Mouse (Mus musculus) gastrocnemius, postnatal 36 days (tissue): Measurements from ENCODE around the gene Cd19. TPM values are rescaled to one million over a fixed set of nuclear protein-coding genes. Genes with fewer than 3 reads are reported as not detected.
"Not testable (repeated sequence)": the region's sequence is repeated elsewhere in the genome, so short reads cannot be mapped to it uniquely, and the experiment has no call there.

Experiments
- DNase-seq, 2 experiments: peaks; one replicate each; pipeline ENCODE4 v3.0.0; 2022
- intact Hi-C: fragments of 180-260 bp; cut with DNase I; formaldehyde crosslinking; loops from one replicate; pipeline ENCODE4 v1.15.1; 2025
- microRNA-seq, 2 experiments: library from miRNA; unstranded; fragments of <30 nt; microRNA quantifications; one replicate each; pipeline ENCODE4 v1.2.0; 2021
- total RNA-seq, 2 experiments: library from RNA; stranded (reverse); gene quantifications; 2 replicates each; pipeline ENCODE4 v1.2.3; 2021

Gene Cd19
- total RNA-seq, 2 experiments from 2014 or later = not detected

GRCm38 (mm10) chr7:126396298-126397119 is 18.2 kb downstream of the Cd19 start, which contains the start of gene Nfatc2ip:
Gene Nfatc2ip, minus strand, starts transcription at chr7:126396737.
- intact Hi-C loops = no loop called here
- peak; percentile 85 to 98 for DNase-seq

DNA sequence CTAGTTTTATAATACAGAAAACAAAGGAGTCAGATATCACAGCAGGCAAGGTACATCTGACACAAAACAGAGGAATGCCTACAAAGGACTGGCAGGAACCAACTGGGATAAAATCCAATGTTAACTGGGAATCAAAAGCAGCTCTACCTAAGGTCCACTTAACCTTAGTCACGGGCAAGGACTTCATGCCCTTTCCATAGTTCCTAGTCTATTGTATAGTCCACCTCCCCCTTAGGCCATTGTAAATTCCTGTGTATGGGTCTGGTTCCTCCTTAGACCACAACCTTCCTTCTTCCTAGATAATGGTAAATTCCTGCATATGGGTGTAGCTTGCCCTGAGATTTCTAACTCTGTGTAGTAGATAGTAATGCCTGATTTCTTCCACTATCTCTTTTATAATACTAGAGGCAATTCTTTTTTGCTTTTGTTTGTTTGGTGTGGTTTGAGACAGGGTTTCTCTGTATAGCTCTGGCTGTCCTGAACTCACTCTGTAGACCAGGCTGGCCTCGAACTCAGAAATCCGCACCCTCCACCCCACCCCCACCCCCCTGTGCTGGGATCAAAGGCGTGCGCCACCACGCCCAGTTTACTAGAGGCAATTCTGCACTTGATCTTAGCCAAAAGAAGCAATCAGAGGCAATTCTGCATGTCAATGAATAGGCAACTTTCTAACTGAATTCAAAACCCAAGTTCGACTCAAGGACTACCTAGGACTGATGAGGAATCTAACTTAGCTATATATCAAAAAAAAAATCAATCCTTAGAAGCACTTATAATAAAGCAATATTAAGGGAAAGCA is 22.4 kb downstream of the Cd19 start:
- intact Hi-C loops = not testable (repeated sequence)

DNA sequence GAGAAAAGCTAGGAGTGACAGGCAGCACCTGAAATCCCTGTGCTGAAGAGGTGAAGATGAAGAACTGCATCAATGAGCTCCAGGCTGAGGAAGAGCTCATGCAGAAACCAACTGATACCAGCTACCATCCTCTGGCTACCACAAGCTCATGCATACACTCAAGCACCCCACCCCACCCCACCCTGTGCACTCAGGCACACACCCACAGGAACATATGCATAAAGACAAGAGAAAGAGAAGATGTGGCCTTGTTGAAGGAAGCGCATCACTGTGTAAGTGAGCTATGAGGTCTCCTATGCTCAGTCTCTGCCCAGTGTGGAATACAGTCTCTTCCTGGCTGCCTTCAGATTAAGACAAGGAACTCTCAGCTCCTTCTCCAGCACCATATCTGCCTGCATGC is 26.5 kb downstream of the Cd19 start:
- DNase-seq = no peak
- intact Hi-C loops = no loop called here

More for the DNA sequence above, 22.4 kb downstream of the Cd19 start:
- DNase-seq = not testable (repeated sequence)

DNA sequence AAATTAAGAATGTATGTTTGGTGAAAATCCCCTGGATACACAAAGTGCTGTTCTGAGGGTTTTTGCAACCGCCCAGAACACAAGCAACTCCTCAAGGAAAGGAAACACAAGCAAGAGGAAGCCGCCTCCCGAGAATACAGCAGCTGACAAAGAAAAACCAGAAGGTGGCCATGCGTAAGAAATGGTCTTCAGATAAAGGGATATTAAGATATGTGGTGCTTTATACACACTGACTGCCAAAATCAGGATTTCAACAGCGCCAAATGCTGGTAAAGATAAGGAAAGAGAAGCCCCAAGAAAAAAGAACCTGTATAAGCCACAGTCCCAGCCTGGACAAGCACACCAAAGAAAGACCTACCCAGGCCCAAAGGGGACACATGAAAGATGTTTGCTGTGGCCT is 31.1 kb downstream of the Cd19 start:
- no peak for DNase-seq
- intact Hi-C loops = no loop called here

- intact Hi-C loops = loop anchor here (2.0 to 5.0 kb wide), 2 partner anchors 53 to 115 kb away; no protein-coding TSS in a partner anchor
- peak; percentile 85 to 91 for DNase-seq
Observed at GRCm38 (mm10) chr7:126377278-126378158, 37.2 kb downstream of the Cd19 start, which contains the start of gene Spns1. Gene Spns1, minus strand, starts transcription at chr7:126377450.

DNA sequence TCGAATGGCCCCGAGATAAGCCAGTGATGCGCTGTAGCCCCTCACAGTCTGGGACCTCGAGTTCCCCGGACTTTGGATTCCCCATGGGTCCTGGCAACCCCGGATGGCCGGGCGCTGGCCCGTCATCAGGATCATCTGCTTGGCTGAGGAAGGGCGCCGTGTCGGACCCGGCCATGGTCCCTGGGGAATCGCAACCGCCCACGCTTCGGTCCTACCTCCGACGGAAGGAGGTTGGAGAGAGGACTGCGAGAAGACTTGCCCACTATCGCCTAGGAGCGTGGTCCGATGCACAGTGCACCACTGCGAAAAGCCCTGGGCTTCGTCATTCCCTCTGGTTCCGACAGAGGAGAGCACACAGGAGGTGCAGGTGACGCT is 37.8 kb downstream of the Cd19 start:
- peak in 1 of 2 experiments; percentile 23 for DNase-seq
- intact Hi-C loops = loop anchor here (2.0 to 5.0 kb wide), 2 partner anchors 52 to 115 kb away; no protein-coding TSS in a partner anchor

DNA sequence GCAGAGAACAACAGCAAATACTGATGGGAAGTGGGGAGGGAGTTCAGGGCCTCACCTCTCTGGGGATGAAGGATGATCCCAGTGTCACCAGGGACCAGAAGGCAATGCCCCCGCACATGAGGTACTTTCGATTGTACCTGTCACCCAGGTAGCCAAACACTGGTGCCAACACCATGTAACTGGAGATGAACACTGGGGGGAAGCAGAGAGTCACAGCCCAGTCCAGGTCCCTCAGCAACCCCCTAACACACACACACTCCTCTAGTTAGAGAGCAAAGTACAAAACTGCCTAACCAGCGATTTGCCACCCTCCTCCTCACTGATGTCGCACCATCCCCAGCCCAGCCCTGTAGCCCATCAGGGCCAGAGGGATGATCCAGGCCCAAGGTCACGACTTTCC is 39.7 kb downstream of the Cd19 start:
- no peak for DNase-seq
- intact Hi-C loops = loop anchor here (2.0 to 5.0 kb wide), 2 partner anchors 42 to 113 kb away; no protein-coding TSS in a partner anchor

DNA sequence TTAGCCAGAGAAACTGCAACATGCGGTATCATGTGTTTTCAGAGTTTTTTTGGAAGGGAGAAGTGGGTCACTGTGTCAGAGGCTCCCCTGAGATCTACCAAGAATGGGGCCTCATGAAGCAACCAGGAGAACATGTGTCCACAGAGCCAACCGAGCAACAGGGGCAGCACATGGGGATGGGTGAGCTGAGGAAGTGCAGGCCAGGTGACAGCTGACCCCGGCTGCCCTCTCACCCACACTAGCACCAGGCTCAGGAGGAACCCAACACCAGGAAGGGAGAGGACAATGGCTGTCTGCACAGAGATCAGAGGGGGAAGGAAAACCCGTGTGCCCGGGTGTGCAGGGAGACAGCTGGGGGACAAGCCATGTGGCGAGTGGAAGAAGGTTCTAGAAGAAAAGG is 40.2 kb downstream of the Cd19 start:
- DNase-seq = no peak
- intact Hi-C loops = loop anchor here (2.0 kb wide), 1 partner anchor 42 kb away; no protein-coding TSS in a partner anchor

DNA sequence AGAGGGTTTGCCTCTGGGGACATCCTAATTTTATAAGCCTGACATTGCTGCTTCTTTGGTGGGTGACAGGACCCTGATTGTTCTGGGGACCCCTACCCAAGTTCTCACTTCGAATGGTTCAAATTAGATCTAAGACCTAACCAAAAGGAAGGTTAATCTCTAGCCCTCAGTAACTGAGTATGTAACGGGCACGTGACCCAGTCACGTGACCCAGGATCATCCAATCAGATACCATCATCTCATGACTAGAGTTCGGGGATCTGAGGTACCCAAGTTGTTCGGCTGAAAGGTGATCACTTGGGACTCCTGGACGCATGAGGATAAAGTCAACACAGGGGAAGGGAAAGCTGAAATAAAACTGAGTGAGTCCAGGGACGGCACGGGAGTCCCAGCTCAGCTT is 41.7 kb downstream of the Cd19 start:
- intact Hi-C loops = no loop called here
- DNase-seq = no peak

DNA sequence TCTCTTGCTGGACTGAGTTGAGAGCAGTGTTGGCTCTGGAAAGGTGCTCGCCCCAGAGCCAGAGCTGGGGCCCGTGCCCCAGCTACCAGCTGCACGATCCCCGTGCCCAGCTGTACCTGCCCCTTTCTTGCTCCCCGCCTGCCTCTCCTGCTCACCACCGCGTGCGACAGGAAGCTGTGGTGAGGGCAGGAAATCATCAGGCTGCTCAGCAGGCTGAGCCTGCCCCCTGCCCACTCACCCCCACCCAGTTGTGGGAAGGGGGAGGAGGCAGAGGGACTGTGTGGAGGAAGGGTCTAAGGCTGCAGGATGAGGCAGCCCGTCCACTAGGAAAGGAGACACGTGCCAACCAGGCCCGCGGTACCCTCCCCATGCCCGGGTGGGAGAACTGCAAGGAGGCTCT is 45.3 kb downstream of the Cd19 start, which contains the start of gene Lat:
Gene Lat (minus strand): TSS at position 178 of the 400 bp plus-strand sequence.
- no peak for DNase-seq
- intact Hi-C loops = no loop called here

DNA sequence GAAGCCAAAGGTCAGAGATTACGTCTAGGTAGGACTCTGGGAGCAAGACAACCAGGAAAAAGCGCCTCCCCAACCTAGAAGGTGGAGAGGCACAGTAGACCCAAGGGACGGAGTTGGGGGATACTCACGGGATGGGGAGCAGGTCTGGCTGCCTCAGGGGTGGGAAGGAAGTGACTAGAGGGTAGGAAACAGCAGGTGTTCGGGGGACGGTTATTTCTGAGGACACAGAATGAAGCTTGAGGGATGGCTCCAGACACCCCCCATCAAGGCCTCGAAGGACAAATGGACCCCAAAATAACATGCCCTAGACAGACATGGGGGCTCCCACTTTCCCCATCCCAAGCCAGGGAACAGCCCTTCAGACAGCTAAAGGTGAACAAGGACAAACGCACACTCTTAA is 46.3 kb downstream of the Cd19 start:
- DNase-seq = no peak
- intact Hi-C loops = no loop called here

DNA sequence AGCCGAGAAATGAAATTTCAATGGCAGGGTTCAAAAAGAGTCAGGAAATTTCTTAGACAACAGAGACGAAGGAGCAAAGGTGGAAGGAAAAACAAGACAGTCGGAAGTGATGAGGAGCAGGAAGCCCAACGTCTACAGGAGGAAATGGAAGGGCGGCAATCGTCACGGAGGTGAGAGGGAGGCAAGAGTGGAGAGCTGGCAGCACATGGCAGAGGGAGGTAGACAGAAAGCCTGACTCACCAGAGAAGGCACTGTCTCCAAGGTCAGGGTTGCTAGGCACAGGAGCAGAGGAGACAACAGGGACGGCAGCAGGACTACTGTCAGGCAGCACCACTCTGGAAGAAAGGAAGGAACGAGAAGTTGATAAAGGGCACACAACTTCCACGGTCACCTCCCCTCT is 47.1 kb downstream of the Cd19 start:
- intact Hi-C loops = no loop called here
- DNase-seq = no peak

- intact Hi-C loops = no loop called here
- DNase-seq = no peak
Observed at GRCm38 (mm10) chr7:126363038-126363437, 51.7 kb downstream of the Cd19 start.

DNA sequence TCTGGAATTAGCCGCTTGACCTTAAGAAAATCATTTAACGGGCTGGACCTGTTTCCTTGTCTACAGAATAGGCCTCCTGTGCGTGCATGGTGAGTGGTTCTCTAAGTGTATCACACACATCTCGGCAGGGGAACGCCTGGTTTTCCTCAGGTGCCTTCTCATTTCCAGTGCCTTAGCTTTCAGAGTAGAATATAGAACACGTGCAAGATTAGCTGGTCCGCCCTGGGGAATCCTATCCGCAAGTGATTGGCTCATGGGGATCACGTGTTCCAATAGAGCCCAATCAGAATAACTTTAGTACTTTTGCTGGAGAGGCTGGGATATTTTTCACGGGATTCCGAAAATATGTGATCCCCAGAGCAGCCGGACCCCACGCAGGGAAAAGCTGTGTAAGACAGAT is 55.6 kb downstream of the Cd19 start:
- intact Hi-C loops = no loop called here
- DNase-seq = no peak

Small RNA genes within 50 kb of the gene (microRNA-seq; reads per million reads assigned to microRNA genes)
- 0 reads per million in 2 experiments for gene Mir7058

Other genes with a start within 250 kb of the Cd19 start
- gene Xpo6, start 214.4 kb downstream of the Cd19 start, total RNA-seq = 10 to 100 TPM; 16.3 to 19.4 TPM
- gene Sbk1, start 142.3 kb downstream of the Cd19 start, total RNA-seq = 10 to 100 TPM; 18.4 to 24.0 TPM
- gene Lat, start 45.3 kb downstream of the Cd19 start, total RNA-seq = 1 to 10 TPM in 1 of 2 experiments, under 1 TPM in 1; 0.27 to 2.4 TPM
- gene Spns1, start 37.4 kb downstream of the Cd19 start, total RNA-seq = 10 to 100 TPM; 24.7 to 29.0 TPM
- 1 to 10 TPM; 2.2 to 3.5 TPM for gene Nfatc2ip, start 18.2 kb downstream of the Cd19 start, total RNA-seq
- 10 to 100 TPM; 13.8 to 14.0 TPM for gene Rabep2, start 13.9 kb upstream of the Cd19 start, total RNA-seq
- over 10,000 TPM; 23,125 to 24,213 TPM for gene Atp2a1, start 48.2 kb upstream of the Cd19 start, total RNA-seq
- gene Sh2b1, start 60.5 kb upstream of the Cd19 start, total RNA-seq = 10 to 100 TPM; 36.8 to 43.4 TPM
- 100 to 1,000 TPM; 122 to 145 TPM for gene Tufm, start 72.5 kb upstream of the Cd19 start, total RNA-seq
- gene Atxn2l, start 88.5 kb upstream of the Cd19 start, total RNA-seq = 10 to 100 TPM; 25.8 to 29.9 TPM
- 100 to 1,000 TPM; 129 to 154 TPM for gene Eif3c, start 151.5 kb upstream of the Cd19 start, total RNA-seq
- under 1 TPM; 0.44 to 0.46 TPM for gene Apobr, start 170.1 kb upstream of the Cd19 start, total RNA-seq
- 10 to 100 TPM; 10.7 to 11.0 TPM for gene Cln3, start 170.9 kb upstream of the Cd19 start, total RNA-seq
- not detected for gene Il27, start 180.1 kb upstream of the Cd19 start, total RNA-seq
- gene Nupr1, start 216.0 kb upstream of the Cd19 start, total RNA-seq = 10 to 100 TPM in 1 of 2 experiments, 1 to 10 TPM in 1; 8.5 to 11.9 TPM
- gene Sgf29, start 234.4 kb upstream of the Cd19 start, total RNA-seq = 10 to 100 TPM; 29.3 to 33.2 TPM